Mouse (Mus musculus) heart, postnatal 36 days (tissue): ENCODE data around the gene Trmt1. TPM values are rescaled to one million over a fixed set of nuclear protein-coding genes. Genes with fewer than 3 reads are reported as not detected.

Experiments
- DNase-seq, 2 experiments: peaks; one replicate each; pipeline ENCODE4 v3.0.0; 2021 to 2022
- intact Hi-C: fragments of 180-260 bp; cut with DNase I; formaldehyde crosslinking; loops from one replicate; pipeline ENCODE4 v1.15.1; 2025
- total RNA-seq, 2 experiments: library from RNA; stranded (reverse); gene quantifications; 2 replicates each; pipeline ENCODE4 v1.2.3; 2021

The Trmt1 gene
- total RNA-seq, 2 experiments from 2014 or later: 36.1 to 39.2 TPM

DNA sequence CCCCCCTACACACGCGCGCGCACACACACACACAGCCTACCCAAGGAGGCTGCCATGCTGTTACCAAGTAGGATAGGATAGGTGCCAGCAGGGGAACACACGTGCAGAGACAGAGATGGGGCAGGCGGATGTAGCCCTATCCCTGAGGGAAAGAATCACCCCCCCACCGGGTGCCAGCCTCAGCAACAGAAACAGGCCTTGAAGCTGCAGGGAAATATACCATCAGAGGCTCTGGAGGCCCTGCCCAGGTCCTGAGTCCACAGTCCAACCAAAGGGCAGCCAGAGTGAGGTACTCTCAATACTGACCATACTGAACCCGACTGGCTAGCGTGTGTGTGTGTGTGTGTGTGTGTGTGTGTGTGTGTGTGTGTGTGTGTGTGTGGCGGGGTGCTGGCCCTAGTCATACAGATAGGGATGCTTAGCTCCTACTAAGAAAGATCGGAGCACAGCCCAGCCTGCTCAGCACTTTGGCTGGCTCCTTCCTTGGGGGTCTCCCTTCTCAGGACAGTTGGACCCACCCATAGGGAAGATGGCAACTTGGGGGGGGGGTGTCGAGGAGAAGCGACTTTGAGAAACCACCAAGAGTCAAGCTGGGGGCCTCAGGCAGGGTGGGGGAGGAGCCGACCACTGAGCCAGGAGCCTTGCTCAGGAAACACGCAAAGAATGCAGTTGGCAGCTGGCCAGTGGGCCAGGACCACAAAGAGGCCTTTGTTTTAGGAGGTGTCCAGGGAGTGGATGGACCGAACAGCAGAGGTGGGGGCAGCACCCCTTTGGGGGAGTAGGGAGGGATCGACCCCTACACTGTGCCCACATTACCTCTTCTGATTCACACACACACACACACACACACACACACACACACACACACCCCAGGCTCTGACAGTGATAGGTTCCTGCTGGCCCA lies 57.7 kb downstream of the Trmt1 start:
- peak; percentile 80 to 84 for DNase-seq
- intact Hi-C loops: no loop called here

DNA sequence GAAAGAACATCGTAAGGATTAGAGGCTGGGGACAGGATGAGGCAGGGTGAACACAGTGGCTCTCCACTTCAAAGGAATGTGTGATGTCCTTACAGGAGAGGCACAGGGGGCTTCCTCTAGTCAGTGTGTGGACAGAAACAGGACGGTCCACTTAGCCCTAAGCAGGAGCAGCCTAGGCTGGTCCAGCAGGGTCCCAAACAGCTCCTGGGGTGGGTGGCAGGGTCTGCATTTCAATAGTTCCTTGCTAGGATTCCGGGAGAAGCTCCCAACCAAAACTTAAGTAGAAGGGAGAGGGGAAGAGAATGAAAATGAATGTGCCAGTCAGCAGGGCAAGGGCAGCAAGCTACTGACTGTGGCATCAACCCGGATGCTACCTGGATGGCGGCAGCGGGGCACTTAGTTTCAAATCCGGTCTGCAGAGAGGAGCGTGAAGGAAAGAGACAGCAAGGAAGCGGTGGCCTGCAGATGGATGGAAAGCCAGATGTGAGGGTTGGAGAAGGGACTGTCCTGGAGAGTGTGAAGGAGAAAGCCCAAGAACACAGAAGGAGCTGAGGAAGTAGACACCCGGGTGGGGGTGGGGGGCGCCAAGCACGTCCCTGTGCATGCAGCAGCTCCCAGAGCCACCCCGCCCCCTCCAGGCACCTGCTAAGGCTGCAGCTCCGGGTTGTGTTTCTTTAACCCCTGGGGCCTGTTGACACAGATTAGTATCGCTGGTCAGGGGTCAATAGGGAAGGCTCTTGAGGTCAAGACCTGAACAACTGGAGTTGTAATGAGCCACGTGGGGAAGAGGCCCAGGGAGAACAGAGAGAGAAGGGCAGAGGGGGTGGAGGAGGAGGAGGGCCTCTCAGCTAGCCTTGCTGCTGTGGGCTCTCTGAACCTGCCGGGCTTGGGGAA lies 59.2 kb downstream of the Trmt1 start:
- DNase-seq: peak in 1 of 2 experiments; percentile 16
- intact Hi-C loops: no loop called here

Other genes starting within 250 kb of the Trmt1 start
- gene Ier2, start 23.5 kb upstream of the Trmt1 start, total RNA-seq: 10 to 100 TPM; 12.6 to 16.5 TPM
- 10 to 100 TPM; 27.3 to 30.1 TPM for gene Nacc1, start 1.6 kb downstream of the Trmt1 start, total RNA-seq
- gene Lyl1, start 15.2 kb downstream of the Trmt1 start, total RNA-seq: 1 to 10 TPM; 5.4 to 5.7 TPM
- under 1 TPM in 1 of 2 experiments, not detected in 1; 0.44 TPM for gene G430095P16Rik, start 36.7 kb downstream of the Trmt1 start, total RNA-seq
- 100 to 1,000 TPM; 279 to 296 TPM for gene Nfix, start 114.0 kb downstream of the Trmt1 start, total RNA-seq
- gene Dand5, start 136.5 kb downstream of the Trmt1 start, total RNA-seq: 1 to 10 TPM; 9.3 to 9.9 TPM
- 10 to 100 TPM; 28.5 to 29.5 TPM for gene Gadd45gip1, start 145.2 kb downstream of the Trmt1 start, total RNA-seq
- 10 to 100 TPM; 84.0 to 87.4 TPM for gene Rad23a, start 154.4 kb downstream of the Trmt1 start, total RNA-seq
- gene Calr, start 160.6 kb downstream of the Trmt1 start, total RNA-seq: 100 to 1,000 TPM; 337 to 380 TPM
- gene Farsa, start 170.7 kb downstream of the Trmt1 start, total RNA-seq: 10 to 100 TPM; 23.1 TPM
- gene Syce2, start 185.8 kb downstream of the Trmt1 start, total RNA-seq: 1 to 10 TPM; 3.8 to 4.1 TPM
- 10 to 100 TPM; 71.3 to 77.2 TPM for gene Gcdh, start 207.6 kb downstream of the Trmt1 start, total RNA-seq
- gene Klf1, start 215.6 kb downstream of the Trmt1 start, total RNA-seq: not detected
- 10 to 100 TPM in 1 of 2 experiments, 1 to 10 TPM in 1; 7.3 to 11.7 TPM for gene Dnase2a, start 222.3 kb downstream of the Trmt1 start, total RNA-seq